Mouse (Mus musculus) testis, adult 2 months (tissue): ENCODE data around the gene Olfr536. TPM values are rescaled to one million over a fixed set of nuclear protein-coding genes. Genes with fewer than 3 reads are reported as not detected.
"Not testable (repeated sequence)": the region's sequence is repeated elsewhere in the genome, so short reads cannot be mapped to it uniquely, and the experiment has no call there.

ENCODE experiments used
- H3K27ac ChIP-seq: fragments of 200-500 bp; 2 replicates; pipeline ENCODE4 v1.5.1; 2012; ENCODE audit warnings: low read depth, low read length; ENCODE audit not compliant: control insufficient read depth, insufficient read depth
- H3K27me3 ChIP-seq: fragments of 200-500 bp; 2 replicates; pipeline ENCODE4 v1.6.1; 2012; ENCODE audit warnings: mild to moderate bottlenecking, low read length, moderate library complexity; ENCODE audit not compliant: control insufficient read depth, insufficient read depth
- H3K36me3 ChIP-seq: fragments of 200-500 bp; 2 replicates; pipeline ENCODE4 v1.6.1; 2012; ENCODE audit warnings: mild to moderate bottlenecking, low read length; ENCODE audit not compliant: control insufficient read depth, insufficient read depth
- H3K4me1 ChIP-seq: fragments of 200-500 bp; 2 replicates; pipeline ENCODE4 v1.6.1; 2012; ENCODE audit warnings: low read length; ENCODE audit not compliant: control insufficient read depth, insufficient read depth
- H3K4me3 ChIP-seq: fragments of 200-500 bp; 2 replicates; pipeline ENCODE4 v1.5.1; 2012; ENCODE audit warnings: low read depth, mild to moderate bottlenecking, low read length, moderate library complexity, mixed read lengths; ENCODE audit not compliant: control insufficient read depth
- CTCF ChIP-seq: fragments of 200-500 bp; IDR thresholded peaks from 2 replicates; pipeline ENCODE4 v1.5.1; 2012; ENCODE audit warnings: low read depth, mild to moderate bottlenecking, inconsistent platforms, low read length, moderate library complexity; ENCODE audit not compliant: control insufficient read depth, insufficient read depth, insufficient replicate concordance
- POLR2A ChIP-seq: fragments of 200-500 bp; IDR thresholded peaks from 2 replicates; pipeline ENCODE4 v1.6.1; 2012; ENCODE audit warnings: low read depth, mild to moderate bottlenecking, inconsistent platforms, low read length, moderate library complexity; ENCODE audit not compliant: control insufficient read depth
- polyA plus RNA-seq: library from polyadenylated mRNA; depleted of rRNA; stranded (reverse); fragments of >200 nt; gene quantifications from 2 replicates; pipeline ENCODE4 v1.2.3, GENCODE M21; 2012; rRNA removed

Olfr536 gene
- not detected in 2 replicates for polyA plus RNA-seq

DNA sequence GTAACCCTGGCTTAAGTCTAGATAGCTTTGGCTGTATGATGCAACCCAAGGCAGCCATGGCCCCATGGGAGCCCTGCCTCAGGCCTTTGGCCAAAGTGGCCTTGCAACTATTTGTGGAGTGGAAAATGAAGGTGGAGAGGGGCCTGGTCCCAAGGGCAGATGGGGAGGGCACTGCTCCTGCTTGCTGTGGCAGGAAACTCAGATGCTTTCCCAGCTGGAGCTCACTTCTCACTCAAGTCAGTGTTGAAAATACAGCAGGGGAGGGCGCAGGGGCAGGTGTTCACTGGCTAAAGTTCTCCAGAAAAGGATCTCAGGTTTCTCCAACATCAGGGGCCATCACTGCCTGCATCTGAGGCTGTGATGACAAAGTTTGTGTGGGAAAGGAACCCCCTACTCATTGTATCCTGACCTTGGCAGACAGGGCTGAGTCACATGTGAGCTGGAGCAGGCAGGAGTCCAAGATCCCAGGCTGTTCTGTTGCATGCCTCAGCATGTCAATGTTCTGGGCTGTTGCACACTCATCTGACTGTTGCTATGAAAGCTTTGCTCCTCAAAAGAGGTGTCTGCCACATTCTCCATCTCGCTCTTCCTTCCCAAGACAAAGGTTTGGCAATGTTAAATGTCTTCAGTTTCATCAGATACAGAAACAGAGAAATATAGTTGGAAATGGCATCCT lies at the start of gene Olfr536:
Olfr536 (minus strand) TSS at position 51 of the 676 bp plus-strand sequence.
- H3K4me1 ChIP-seq, H3K36me3 ChIP-seq, H3K27me3 ChIP-seq, H3K4me3 ChIP-seq, H3K27ac ChIP-seq: not testable (repeated sequence)

DNA sequence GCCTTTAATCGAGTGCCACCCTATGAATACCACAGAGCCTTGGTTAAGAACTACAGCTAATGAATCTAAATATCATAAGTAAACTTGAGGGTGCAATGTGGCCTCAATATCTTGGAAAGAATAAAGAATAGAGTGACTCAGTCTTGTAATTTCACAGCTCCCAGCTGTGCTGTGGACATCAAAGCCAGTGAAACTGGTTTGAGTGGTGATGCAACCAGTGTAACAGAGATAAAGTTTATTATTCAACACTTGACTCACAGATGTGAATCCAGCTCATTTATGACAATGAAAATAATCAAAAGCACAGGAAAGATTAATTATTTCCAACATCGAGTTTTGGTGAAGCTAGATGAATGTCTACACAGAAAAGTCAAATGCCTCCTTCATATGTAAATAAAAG lies 32.5 kb upstream of the Olfr536 start:
- no peaks in the 10 kb centered on the region for H3K4me1 ChIP-seq
- TF ChIP-seq CTCF: no peak
- TF ChIP-seq POLR2A: no peak

DNA sequence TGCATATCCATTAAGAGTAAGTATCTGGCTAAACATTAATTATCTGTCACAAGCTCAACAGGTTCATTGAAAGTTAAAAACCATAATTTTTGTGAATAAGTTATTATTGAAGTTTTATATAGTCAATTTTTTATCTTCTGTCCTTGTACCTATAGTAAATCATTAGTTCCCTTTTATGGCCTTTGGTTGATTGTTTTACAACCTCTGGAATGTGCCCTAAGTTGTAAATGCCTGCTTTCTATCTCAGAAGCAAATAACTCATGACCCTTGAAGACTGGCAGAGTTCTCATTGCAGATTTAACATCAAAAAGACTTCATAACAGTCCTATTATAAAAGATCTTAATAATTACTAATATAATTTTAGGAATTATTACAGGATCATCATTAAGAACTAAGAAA lies 12.5 kb downstream of the Olfr536 start:
- Histone ChIP-seq H3K27ac (no peak overlapping the region), H3K27me3 (no peaks in the 10 kb centered on the region), H3K4me1 (no peaks in the 10 kb centered on the region), H3K4me3 (no peak overlapping the region), H3K36me3 (no peaks in the 10 kb centered on the region)
- TF ChIP-seq POLR2A: no peak
- TF ChIP-seq CTCF: no peak

More for the DNA sequence above, 32.5 kb upstream of the Olfr536 start:
- no peak overlapping the region for H3K27ac ChIP-seq
- no peaks in the 10 kb centered on the region for H3K27me3 ChIP-seq
- no peak overlapping the region for H3K4me3 ChIP-seq
- H3K36me3 ChIP-seq: no peaks in the 10 kb centered on the region

GRCm38 (mm10) chr7:140494231-140494630 lies 13.0 kb downstream of the Olfr536 start:
- Histone ChIP-seq H3K4me1 (no peaks in the 10 kb centered on the region), H3K4me3 (no peak overlapping the region), H3K27me3 (no peaks in the 10 kb centered on the region), H3K27ac (no peak overlapping the region), H3K36me3 (no peaks in the 10 kb centered on the region)
- TF ChIP-seq CTCF (no peak), POLR2A (no peak)

DNA sequence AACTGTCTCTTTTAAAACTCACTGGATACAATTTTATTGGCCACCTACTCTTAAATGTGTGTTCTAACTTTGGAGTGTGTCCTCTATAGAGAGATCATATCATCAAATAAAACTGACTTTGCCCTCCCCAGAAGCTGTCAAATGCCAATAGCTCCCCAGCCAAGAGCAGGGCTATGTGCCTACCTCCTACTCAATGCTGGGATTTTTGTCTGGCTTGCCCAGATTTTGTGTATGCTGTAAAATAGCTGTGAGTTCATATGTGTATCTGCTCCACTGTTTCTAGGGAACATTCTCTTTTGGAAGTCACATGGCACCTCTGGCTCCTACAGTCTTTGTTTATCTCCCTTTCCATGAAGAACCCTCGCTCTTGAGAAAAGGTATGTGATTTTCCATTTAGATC lies 18.2 kb downstream of the Olfr536 start:
- Histone ChIP-seq H3K36me3 (no peaks in the 10 kb centered on the region), H3K27ac (no peak overlapping the region), H3K4me3 (no peak overlapping the region), H3K27me3 (no peaks in the 10 kb centered on the region), H3K4me1 (no peaks in the 10 kb centered on the region)
- TF ChIP-seq POLR2A (no peak), CTCF (no peak)

GRCm38 (mm10) chr7:140483916-140484315 lies 23.3 kb downstream of the Olfr536 start, which contains the start of gene Olfr535:
Olfr535 (plus strand) TSS chr7:140484216.
- no peaks in the 10 kb centered on the region for H3K27me3 ChIP-seq
- no peak within 1 kb of the TSS for H3K4me3 ChIP-seq
- no peaks in the 10 kb centered on the region for H3K36me3 ChIP-seq
- no peaks in the 10 kb centered on the region for H3K4me1 ChIP-seq
- H3K27ac ChIP-seq: no peak within 1 kb of the TSS
- TF ChIP-seq POLR2A (no peak), CTCF (no peak)

GRCm38 (mm10) chr7:140478733-140479132 lies 28.5 kb downstream of the Olfr536 start:
- H3K4me1 ChIP-seq: no peaks in the 10 kb centered on the region
- H3K27ac ChIP-seq: no peak overlapping the region
- H3K36me3 ChIP-seq: no peaks in the 10 kb centered on the region
- TF ChIP-seq CTCF (no peak), POLR2A (no peak)
- H3K27me3 ChIP-seq: no peaks in the 10 kb centered on the region
- H3K4me3 ChIP-seq: no peak overlapping the region

DNA sequence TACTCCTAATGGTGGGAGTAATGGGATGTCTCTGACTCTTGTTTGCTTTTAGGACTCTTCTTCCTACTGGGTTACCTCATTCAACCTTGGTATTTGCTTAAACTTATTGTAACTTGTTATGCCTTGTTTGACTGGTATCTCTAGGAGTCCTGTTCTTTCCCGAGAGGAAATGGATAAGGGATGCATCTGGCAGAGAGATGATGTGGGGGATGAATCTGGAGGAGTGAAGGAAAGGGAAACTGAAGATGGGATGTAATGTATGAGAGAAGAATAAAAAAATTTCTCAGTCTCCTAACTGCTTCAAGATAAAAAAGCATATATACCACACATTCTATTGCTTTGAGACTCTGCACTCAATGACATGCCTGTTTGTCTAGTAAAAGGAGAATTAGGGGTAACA lies 29.3 kb downstream of the Olfr536 start:
- TF ChIP-seq CTCF (no peak), POLR2A (no peak)
- no peaks in the 10 kb centered on the region for H3K36me3 ChIP-seq
- H3K4me1 ChIP-seq: no peaks in the 10 kb centered on the region
- no peak overlapping the region for H3K4me3 ChIP-seq
- no peaks in the 10 kb centered on the region for H3K27me3 ChIP-seq
- H3K27ac ChIP-seq: no peak overlapping the region

DNA sequence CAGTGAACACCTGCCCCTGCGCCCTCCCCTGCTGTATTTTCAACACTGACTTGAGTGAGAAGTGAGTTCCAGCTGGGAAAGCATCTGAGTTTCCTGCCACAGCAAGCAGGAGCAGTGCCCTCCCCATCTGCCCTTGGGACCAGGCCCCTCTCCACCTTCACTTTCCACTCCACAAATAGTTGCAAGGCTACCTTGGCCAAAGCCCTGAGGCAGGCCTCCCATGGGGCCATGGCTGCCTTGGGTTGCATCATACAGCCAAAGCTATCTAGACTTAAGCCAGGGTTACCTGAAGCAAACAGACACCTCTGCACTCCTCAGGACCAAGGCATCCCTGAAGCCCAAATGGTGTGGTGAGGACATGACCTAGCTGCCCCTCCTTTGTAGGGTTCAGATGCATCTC lies 44.1 kb downstream of the Olfr536 start, which contains the start of gene Olfr533:
Olfr533 (plus strand) TSS at position 301 of the 400 bp plus-strand sequence.
- not testable (repeated sequence) for H3K27ac ChIP-seq, H3K36me3 ChIP-seq, H3K4me1 ChIP-seq, H3K27me3 ChIP-seq, H3K4me3 ChIP-seq
